Mouse (Mus musculus) kidney, embryonic 16.5 days (tissue): Measurements from ENCODE around the gene Kit. TPM values are rescaled to one million over a fixed set of nuclear protein-coding genes. Genes with fewer than 3 reads are reported as not detected.

Source experiments
- ATAC-seq: fragments of 200-750 bp; cut with Nextera tagmentation; 2 replicates; pipeline ENCODE4 v1.8.0; 2017; ENCODE audit warnings: moderate TSS enrichment; ENCODE audit not compliant: low FRiP score, low TSS enrichment
- H3K27ac ChIP-seq: fragments of 300-500 bp; sonication (generic); 2 replicates; pipeline ENCODE4 v1.5.1; 2014; ENCODE audit warnings: low read length
- H3K27me3 ChIP-seq: fragments of 300-500 bp; sonication (generic); 2 replicates; pipeline ENCODE4 v1.6.1; 2014; ENCODE audit warnings: low read length, control low read depth, mixed read lengths; ENCODE audit not compliant: insufficient read depth
- H3K36me3 ChIP-seq: fragments of 300-500 bp; sonication (generic); 2 replicates; pipeline ENCODE4 v1.6.1; 2014; ENCODE audit warnings: low read length, control low read depth, mixed read lengths; ENCODE audit not compliant: insufficient read depth
- H3K4me1 ChIP-seq: fragments of 300-500 bp; sonication (generic); 2 replicates; pipeline ENCODE4 v1.6.1; 2014; ENCODE audit warnings: low read length, control low read depth, mixed read lengths; ENCODE audit not compliant: insufficient read depth
- H3K4me2 ChIP-seq: fragments of 300-500 bp; sonication (generic); replicated peaks from 2 replicates; pipeline ENCODE4 v1.6.1; 2014; ENCODE audit warnings: low read depth, low read length
- H3K4me3 ChIP-seq: fragments of 300-500 bp; sonication (generic); 2 replicates; pipeline ENCODE4 v1.5.1; 2014; ENCODE audit warnings: mild to moderate bottlenecking, low read length
- H3K9ac ChIP-seq: fragments of 300-500 bp; sonication (generic); replicated peaks from 2 replicates; pipeline ENCODE4 v1.6.1; 2014; ENCODE audit warnings: low read length
- H3K9me3 ChIP-seq: fragments of 300-500 bp; sonication (generic); 2 replicates; pipeline ENCODE4 v1.6.1; 2016; ENCODE audit warnings: low read length, control low read depth
- WGBS: fragments of 180-500 bp; shearing (Covaris S2); extraction: QIAGEN DNeasy Blood & Tissue Kit; methylation state at CpG from one replicate; pipeline ENCODE4 v1.1.7; 2014; 5-methylcytosine and 5-hydroxymethylcytosine counted together
- polyA plus RNA-seq: library from polyadenylated mRNA; unstranded; fragments of >200 nt; fragmentation: Nextera tagmentation; extraction: Ambion mirVana; gene quantifications from 2 replicates; pipeline ENCODE4 v1.2.1, GENCODE M21; 2015

The Kit gene
- polyA plus RNA-seq, 1 experiment from 2014 or later: 23.3 TPM

GRCm38 (mm10) chr5:75696960-75697359 lies 122.2 kb downstream of the Kit start:
- Histone ChIP-seq H3K27me3 (no peaks in the 10 kb centered on the region), H3K4me3 (no peak overlapping the region), H3K9ac (no peak overlapping the region), H3K27ac (no peak overlapping the region), H3K9me3 (no peaks in the 10 kb centered on the region), H3K4me1 (no peaks in the 10 kb centered on the region), H3K4me2 (no peak overlapping the region), H3K36me3 (no peaks in the 10 kb centered on the region)
- no peak for ATAC-seq
- 85% methylated on average over 5 of the region's 5 CpGs for WGBS

- Histone ChIP-seq H3K4me3 (no peak overlapping the region), H3K27me3 (no peaks in the 10 kb centered on the region), H3K9me3 (peaks cover 8% of the 10 kb centered on the region), H3K4me1 (no peaks in the 10 kb centered on the region), H3K27ac (no peak overlapping the region), H3K4me2 (no peak overlapping the region), H3K9ac (no peak overlapping the region), H3K36me3 (no peaks in the 10 kb centered on the region)
- no peak for ATAC-seq
- 90% methylated on average over 8 of the region's 8 CpGs for WGBS
These were observed 123.8 kb downstream of the Kit start for GRCm38 (mm10) chr5:75698556-75698955.

- Histone ChIP-seq H3K9ac (no peak overlapping the region), H3K4me2 (no peak overlapping the region), H3K27ac (no peak overlapping the region), H3K9me3 (peaks cover 8% of the 10 kb centered on the region), H3K4me1 (no peaks in the 10 kb centered on the region), H3K4me3 (no peak overlapping the region), H3K36me3 (no peaks in the 10 kb centered on the region), H3K27me3 (no peaks in the 10 kb centered on the region)
- ATAC-seq: no peak
- 60% methylated on average over 7 of the region's 7 CpGs for WGBS
These were observed 124.4 kb downstream of the Kit start for GRCm38 (mm10) chr5:75699081-75699480.

- ATAC-seq: no peak
- peaks cover 8% of the 10 kb centered on the region for H3K9me3 ChIP-seq
- 79% methylated on average over 9 of the region's 9 CpGs for WGBS
- no peaks in the 10 kb centered on the region for H3K4me1 ChIP-seq
- H3K27me3 ChIP-seq: no peaks in the 10 kb centered on the region
- no peak overlapping the region for H3K9ac ChIP-seq
- no peak overlapping the region for H3K4me2 ChIP-seq
- H3K27ac ChIP-seq: no peak overlapping the region
- no peak overlapping the region for H3K4me3 ChIP-seq
- no peaks in the 10 kb centered on the region for H3K36me3 ChIP-seq
These were observed 124.8 kb downstream of the Kit start for GRCm38 (mm10) chr5:75699516-75699915.

GRCm38 (mm10) chr5:75701662-75702061 lies 126.9 kb downstream of the Kit start:
- Histone ChIP-seq H3K4me3 (no peak overlapping the region), H3K4me2 (no peak overlapping the region), H3K9me3 (peaks cover 8% of the 10 kb centered on the region), H3K4me1 (no peaks in the 10 kb centered on the region), H3K27ac (no peak overlapping the region), H3K27me3 (no peaks in the 10 kb centered on the region), H3K9ac (no peak overlapping the region), H3K36me3 (no peaks in the 10 kb centered on the region)
- 86% methylated on average over 12 of the region's 12 CpGs for WGBS
- no peak for ATAC-seq

GRCm38 (mm10) chr5:75702080-75702479 lies 127.4 kb downstream of the Kit start:
- Histone ChIP-seq H3K27ac (no peak overlapping the region), H3K4me3 (no peak overlapping the region), H3K27me3 (no peaks in the 10 kb centered on the region), H3K4me2 (no peak overlapping the region), H3K9me3 (peaks cover 8% of the 10 kb centered on the region), H3K36me3 (no peaks in the 10 kb centered on the region), H3K9ac (no peak overlapping the region), H3K4me1 (no peaks in the 10 kb centered on the region)
- ATAC-seq: no peak
- WGBS: 93% methylated on average over 8 of the region's 8 CpGs

- WGBS: 76% methylated on average over 7 of the region's 7 CpGs
- H3K4me1 ChIP-seq: no peaks in the 10 kb centered on the region
- ATAC-seq: no peak
- peaks cover 8% of the 10 kb centered on the region for H3K9me3 ChIP-seq
- no peak overlapping the region for H3K4me2 ChIP-seq
- no peak overlapping the region for H3K27ac ChIP-seq
- no peaks in the 10 kb centered on the region for H3K27me3 ChIP-seq
- no peak overlapping the region for H3K9ac ChIP-seq
- no peaks in the 10 kb centered on the region for H3K36me3 ChIP-seq
- no peak overlapping the region for H3K4me3 ChIP-seq
These were observed 130.0 kb downstream of the Kit start for GRCm38 (mm10) chr5:75704584-75705175.

GRCm38 (mm10) chr5:75705421-75705820 lies 130.7 kb downstream of the Kit start:
- Histone ChIP-seq H3K27ac (no peak overlapping the region), H3K4me2 (no peak overlapping the region), H3K27me3 (no peaks in the 10 kb centered on the region), H3K9ac (no peak overlapping the region), H3K4me3 (no peak overlapping the region), H3K36me3 (no peaks in the 10 kb centered on the region), H3K9me3 (peaks cover 8% of the 10 kb centered on the region), H3K4me1 (no peaks in the 10 kb centered on the region)
- WGBS: 90% methylated on average over 1 of the region's 1 CpGs
- no peak for ATAC-seq
